Mouse (Mus musculus) induced T-regulatory cell, adult 2 months (primary cell): ENCODE data around the gene Ms4a1.
"Not testable (repeated sequence)": the region's sequence is repeated elsewhere in the genome, so short reads cannot be mapped to it uniquely, and the experiment has no call there.

Experiments used
- DNase-seq: peaks from one replicate; pipeline ENCODE4 v3.0.0-alpha.2; 2012; ENCODE audit warnings: low read depth

Ms4a1 gene

DNA sequence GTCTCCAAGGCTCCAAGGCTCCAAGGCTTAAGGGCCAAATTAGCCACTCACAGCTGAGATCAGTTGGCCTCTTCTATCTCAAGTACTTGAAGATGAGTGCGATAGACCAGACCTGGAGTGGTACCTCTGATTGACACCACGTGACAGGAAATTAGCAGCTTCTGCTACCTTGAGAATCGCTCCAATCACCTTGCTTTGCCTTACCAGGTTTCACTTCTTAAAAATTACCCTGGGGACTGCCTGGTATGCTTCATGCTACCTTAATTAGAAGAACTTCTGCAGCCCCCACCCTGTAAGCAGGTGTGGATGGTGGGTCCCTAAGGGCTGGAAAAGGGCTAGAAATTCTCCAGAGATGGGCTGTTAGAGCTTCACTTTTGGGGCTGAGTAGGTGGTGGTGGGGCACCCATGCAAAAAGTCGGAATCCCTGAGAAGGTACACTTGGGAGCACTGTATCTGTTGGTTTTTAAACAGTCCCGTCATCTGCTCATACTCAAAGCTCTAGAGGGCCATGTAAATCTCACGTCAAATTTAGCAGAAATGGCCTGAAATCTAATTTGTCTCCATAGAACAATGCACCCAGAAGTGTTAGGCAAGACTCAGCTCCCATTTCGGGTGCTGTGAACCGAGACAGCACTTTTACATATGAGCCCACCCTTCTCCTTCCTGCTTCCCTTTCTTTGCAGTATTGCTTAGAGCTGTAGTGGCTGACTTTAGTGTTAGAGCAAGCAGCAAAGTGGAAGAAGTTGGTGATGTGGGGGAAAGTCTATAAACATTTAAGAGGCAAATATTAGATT, at the start of gene Ms4a1:
Gene Ms4a1 (minus strand): TSS at position 190 of the 794 bp plus-strand sequence.
- DNase-seq, result no peak

DNA sequence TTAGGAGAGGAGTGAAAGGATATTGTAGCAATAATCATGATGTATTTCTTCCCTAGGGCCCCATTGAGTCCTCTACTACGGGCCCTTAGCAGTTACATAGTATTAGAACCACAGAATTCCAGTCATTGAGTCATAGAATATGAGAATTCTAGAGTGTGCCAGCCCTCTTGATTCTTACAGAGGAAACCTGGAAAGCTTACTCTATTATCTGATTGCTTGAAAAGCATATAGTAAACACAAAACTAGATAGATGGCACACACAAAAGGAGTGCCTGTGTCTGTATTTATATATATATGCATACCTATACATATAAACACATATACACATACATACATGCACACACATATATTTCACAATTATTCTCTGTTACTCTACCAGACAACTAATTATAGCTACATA, 48.3 kb upstream of the Ms4a1 start, which contains the start of gene Ms4a14:
Gene Ms4a14 (minus strand): TSS at position 101 of the 400 bp plus-strand sequence.
- no peak for DNase-seq

DNA sequence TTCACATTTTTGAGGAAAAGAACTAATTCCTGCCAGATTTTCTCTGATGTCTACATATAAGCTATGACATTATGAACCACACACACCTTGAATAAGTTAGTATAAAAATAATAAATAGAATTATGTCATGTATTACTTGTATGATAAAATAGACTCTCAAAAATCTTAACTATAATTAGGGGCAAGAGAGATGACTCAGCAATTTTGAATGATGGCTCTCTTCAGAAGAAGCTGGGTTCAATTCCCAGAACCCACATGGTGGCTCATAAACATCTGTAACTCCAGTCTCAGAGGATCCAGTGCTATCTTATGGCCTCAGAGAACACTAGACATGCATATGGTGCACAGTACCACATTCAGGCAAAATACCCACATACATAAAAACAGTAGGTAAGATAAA, 42.8 kb upstream of the Ms4a1 start:
- DNase-seq, result no peak

DNA sequence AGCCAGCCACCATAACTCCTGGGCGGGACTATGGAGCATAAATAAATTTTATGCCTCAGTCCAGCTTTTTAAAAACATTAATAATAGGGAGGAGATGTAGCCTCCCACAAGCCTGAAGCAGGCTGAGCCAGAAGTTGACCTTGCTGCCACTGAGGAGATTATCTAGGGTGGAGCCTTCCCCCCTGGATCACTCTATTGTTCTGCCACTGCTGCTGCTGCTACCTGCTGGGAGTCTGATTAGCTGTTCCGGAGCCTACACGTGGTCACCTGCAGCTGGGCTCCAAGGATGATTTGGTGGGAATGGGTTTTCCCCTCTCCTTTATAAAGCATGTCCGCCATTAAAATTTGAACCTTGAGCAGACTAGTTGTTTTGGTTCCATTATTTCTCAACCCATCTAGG, 33.5 kb upstream of the Ms4a1 start:
- not testable (repeated sequence) for DNase-seq

DNA sequence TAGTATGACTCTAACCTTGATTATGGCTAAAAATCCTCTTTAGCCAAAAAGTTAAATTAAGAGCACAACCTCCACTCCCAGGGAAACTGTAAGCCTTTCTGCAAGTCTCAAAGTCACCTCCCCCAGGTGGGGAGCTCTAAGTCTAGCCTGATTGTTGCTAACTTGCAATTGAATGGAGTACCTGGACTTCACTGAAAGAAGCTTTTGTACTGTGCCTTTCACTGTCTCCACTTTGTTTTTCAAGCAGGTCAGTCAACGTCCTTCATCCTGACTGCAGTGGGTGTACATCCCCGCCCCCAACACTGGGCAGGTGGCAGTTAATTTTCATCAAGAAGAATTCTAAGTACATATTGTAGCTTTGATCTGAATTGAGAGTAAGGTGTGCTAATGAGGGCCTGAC, 32.9 kb upstream of the Ms4a1 start:
- DNase-seq, result no peak

DNA sequence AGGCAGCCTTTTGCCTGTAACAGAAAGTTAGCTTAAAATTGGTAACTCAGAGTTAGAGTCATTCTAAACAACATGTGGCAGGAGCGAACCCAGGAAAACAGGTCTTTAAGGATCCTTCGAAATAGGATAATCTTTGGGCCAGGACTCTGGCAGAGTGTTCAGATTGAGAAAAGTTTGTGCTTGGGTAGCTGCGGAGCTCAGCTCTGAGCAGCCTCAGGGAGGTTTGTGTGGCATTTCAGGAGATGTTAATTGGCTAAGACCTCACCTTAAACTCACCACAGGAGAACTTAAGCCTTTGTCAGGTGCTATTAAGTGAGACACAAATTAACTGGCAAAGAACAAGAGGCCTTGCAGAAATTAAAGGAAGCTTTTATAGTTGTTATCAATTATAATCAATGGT, 27.6 kb upstream of the Ms4a1 start:
- not testable (repeated sequence) for DNase-seq

DNA sequence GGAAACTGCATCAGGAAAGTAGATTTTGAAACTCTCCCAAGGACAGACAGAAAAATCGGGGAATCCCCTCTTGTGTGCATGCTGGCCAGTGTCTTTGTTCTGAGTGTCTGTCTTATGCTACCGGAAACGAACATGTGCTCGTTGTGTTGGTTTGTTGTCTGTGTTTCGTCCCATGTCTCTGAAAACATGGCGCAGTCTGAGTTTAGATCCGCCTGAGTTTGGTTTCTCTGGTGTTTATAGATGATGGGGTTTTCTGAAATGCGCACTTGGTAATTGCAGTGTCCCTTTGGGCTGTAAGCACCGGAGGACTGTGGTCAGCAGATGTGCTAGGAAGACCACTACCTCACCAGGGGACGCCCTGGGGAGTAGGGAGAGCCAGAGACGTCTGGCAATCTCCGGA, 26.9 kb upstream of the Ms4a1 start:
- DNase-seq, result peak; percentile 45

DNA sequence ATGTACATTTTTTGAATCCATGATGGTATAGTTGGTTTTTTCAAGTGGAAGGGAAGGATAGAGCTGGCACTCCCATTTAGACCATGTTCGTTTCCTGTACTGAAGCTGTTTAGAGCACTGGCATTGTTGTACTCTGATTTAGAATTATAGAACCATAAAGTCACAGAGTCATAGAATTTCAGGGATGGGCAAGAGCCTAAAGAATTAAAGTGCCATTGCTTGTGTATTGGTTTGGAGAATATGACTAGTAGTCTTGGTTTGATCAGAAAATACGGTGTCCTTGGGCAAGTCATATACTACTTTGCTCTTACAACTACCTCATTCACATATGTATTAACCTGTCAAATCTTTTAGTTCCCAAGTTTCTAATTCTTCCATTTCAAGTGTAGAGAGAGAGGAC, 17.7 kb upstream of the Ms4a1 start, which contains the start of gene Ms4a5:
Gene Ms4a5 (minus strand): TSS at position 101 of the 400 bp plus-strand sequence.
- no peak for DNase-seq

DNA sequence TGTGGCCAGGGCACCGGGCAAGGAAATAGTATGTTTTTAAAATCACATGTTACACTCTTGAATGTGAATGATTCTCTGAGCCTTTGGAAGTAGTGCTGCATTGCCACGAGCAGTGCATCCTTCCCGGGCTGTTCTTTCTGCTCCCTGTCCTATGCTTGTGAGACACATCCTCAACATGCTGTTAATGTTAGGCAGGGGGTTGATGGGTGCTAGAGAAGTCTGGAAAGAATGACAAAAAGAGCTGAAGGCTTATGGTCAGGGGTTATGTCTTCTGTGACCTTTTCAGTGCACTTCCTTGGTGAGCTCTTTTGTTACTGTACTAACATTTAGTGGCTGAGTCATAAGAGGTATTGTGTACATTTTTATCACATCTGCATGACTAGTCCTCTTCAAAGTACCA, 14.2 kb upstream of the Ms4a1 start:
- no peak for DNase-seq

DNA sequence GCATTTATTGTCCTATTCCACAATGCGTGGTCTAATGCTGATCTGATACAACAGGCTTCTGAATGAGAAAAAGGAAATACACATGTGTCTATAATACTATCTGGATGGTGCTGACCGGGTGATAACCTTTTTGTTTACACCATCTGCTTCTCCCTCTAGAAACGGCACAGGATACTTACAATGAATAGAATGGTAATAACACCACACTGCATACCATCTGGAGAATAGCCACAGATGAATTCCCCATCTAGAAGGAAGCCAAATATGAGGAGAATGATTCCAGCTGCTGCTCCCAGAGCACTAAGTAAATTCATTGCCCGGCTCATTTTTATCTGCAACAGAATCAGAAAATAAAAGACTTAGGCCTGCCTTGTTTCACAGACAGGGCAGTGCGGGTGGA, 10.4 kb upstream of the Ms4a1 start:
- no peak for DNase-seq

DNA sequence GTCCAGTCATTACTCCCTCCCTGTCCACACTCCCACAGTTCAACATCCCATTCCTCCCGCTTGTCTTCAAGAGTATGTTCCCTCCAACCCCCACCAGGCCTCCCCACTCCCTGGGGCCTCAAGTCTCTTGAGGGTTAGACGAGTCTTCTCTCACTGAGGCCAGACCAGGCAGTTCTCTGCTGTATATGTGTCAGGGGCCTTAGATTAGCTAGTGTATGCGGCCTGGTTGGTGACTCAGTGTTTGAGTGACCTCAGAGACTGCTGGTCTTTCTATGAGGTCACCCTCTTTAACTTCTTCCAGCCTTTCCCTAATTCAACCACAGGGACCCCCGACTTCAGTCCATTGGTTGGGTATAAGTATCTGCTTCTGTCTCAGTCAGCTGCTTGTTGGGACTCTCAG, 915 bp upstream of the Ms4a1 start:
- DNase-seq, result no peak

DNA sequence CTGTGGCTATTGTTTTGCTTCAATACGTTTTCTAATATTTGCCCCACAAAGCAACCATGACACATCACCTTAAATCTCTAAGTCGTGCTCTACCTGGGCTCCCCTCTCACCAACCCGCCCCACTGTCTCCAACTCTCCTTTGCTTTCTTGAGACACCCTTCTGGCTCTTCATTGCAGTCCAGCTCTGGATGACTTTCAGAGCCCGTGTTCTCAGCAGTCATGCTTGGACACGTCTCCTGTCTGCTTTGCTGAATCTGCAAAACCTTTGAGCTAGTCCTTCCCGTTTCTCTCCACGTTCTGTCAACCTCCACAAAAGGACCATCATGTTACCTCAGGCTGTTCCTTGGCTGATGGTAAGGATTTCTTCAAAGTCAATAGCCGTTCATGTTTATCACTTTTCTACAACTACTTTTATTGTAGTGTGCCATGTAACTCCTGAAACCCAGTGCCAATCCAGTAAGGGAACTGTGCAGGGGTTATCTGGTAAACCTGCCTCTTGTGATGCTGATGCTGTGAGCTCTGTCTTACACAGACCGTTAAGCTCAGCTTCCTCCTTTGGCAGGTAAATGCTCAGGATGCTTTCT, 1.3 kb downstream of the Ms4a1 start:
- DNase-seq, result no peak

DNA sequence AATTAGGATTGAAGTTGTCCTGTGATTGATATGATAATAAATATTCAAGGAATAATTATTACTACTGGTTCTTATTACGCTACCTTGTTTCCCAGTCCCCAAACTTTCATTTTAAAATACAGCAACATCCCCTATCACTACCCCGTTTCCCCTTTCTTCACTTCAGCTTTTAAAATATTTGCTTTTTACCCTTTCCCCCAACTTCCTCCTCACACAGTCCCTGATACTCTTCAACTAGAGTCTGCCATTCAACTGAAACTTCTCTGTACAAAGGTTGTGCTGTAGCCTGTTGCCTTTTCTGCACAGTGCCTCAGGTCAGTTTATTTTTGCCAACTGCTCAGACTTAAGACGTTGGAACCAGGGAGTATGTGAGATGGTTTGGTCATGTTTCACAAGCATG, 2.5 kb downstream of the Ms4a1 start:
- no peak for DNase-seq

DNA sequence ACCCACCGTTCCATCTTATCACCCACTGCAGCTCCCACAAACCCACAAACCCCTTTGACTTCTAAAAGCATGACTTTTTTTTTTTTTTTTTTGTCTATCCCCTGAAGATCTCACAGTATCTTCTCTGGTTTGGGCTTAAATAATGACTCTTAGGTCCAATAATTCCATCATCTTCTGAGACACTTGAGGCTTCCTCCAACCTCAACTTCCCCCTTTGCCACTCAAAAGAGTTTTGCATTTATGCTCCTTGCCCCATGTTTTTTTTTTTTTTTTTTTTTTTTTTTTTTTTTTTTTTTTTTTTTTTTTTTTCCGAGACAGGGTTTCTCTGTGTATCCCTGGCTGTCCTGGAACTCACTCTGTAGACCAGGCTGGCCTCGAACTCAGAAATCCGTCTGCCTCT, 3.1 kb downstream of the Ms4a1 start:
- DNase-seq, result not testable (repeated sequence)

DNA sequence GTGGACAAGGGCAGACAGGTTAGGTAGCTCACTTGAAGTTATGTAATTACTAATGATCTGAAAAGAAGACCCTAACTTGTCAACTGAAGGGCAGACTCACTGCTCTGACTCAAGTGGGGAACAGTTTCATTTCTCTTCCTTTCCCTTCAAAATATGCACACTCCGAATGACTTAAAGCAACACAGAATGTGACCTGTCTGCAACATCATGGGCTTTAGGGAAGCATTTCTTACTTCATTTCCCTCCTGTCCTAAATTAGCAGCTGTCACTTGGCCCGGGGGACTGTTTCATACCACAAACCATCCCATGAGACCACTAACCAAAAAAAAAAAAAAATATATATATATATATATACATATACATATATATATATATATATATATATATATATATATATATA, 4.5 kb downstream of the Ms4a1 start:
- DNase-seq, result no peak

DNA sequence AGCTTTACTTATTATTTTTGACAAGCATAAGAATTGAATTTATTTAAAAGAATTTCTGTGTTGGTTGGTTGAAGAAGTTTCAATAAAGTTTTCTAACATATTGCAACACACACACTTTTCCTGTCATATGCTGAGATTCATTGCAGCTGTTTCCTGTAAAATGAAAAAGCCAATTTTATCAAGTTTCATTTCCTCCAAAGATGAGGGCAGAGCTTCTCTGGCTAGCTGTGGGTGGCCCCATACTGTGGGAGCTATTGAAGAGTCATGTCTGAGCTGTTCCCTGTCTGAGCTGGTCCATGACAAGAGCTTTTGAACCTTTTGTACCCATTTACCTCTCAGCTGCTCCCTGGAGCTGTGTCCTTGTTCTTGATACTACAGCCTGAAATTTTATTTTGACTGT, 21.8 kb downstream of the Ms4a1 start:
- no peak for DNase-seq

DNA sequence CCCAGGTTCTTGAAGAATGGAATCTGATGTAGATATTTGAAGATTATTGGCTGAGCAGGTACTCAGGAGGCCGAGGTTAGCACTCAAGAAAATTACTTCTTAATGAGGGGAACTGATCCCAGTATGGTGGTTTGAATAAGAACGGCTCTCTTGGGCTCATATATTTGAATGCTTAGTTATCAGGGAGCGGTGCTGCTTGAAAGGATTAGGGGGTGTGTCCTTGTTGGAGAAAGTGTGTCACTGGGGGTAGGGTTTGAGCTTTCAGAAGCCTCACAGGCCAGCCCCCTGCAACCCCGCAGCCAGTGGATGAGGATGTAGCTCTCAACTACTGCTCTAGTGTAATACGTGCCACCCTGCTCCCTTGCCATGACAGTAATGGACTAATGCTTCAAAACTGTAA, 23.5 kb downstream of the Ms4a1 start:
- DNase-seq, result no peak

DNA sequence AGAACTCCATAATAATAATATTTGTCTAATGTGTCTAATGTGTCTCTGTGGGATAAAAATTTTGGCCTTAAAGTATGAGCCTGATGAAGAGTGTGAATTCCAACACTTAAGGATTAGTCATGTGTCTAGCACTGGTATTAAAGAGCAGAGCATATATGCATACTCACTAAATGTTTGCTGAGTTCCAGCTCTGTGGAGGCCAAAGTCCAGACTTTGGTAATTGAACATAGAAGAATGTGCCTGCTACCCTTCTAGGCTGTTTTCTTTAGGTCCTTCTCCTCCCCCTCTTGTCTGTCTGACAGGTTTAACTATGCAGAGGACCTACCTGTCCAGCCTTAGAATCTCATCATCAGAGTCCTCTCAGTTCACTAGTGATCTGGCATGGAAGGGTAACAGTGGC, 30.2 kb downstream of the Ms4a1 start:
- no peak for DNase-seq

DNA sequence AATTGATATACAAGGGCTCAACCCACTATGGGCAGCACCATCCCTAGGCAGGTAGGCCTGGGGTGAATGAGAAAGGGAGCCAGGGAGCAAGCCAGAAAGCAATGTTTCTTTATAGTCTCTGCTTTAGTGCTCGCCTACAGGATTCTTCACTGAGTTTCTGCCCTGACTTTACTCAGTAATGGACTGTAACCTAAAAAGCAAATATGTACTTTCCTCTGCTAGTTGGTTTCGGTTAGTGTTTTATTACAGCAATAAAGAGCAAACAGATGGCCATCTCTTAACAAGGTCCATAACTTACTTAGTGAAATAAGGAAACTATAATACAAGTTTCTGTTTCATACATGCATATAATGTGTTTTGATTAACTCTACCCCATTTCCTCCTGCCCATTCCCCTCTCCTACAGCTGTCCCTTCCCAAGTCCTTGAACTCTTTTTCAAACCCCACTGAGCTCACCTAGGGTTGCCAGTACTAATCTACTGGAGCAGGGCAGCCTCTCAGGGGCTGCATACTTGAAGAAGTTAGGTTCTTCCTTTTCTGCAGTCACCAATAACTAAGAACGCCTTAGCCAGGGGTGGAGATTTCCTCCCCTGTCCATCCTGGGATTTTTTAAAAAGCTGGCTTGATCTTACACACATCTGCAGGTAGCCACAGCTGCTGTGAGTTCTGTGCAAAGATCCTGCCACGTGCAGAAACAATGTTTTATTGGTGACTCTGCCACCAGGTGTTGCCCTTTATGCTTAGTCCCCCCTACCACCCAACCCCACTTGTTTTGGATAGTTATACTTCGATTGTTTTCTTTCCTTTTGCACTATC, 30.9 kb downstream of the Ms4a1 start:
- DNase-seq, result no peak

DNA sequence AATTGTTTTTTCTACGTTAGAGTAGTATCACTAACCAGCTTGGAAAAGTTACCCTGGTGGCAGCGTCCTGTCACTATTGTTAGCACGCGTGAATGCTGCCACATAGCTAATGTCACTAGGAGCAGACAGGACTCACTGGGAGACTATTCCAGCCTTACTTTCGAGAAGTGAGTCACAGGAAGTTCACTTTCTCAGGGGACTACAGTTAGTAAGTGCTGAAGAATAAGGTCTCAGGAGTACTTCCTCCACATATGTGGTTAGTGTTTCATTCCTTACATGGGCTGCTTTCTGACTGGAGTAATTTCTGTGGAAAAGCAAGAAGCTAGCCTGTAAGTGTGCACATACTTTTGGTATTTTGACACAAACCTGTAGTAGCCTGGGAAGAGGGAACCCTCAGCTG, 31.8 kb downstream of the Ms4a1 start:
- no peak for DNase-seq

DNA sequence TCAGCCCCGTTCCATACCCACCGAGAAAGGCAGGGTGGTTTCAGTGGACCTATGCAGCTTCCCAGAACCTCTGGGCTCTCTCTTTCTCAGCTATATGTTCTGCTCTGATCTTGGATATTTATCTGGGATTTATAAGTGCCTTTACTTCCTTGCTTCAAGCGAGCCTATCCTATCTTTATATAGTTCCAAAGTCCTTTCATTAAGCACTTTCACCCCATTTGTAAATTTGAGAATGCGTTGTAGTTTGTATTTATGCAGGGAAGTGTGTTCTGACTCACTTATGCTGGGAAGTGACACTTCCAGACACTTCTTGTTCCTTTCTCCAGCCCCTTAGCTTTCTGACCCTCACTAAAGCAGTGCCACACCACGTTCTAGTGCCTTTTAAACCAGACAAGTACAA, 33.7 kb downstream of the Ms4a1 start, which contains the start of gene Ms4a12:
Gene Ms4a12 (minus strand): TSS at position 101 of the 400 bp plus-strand sequence.
- DNase-seq, result no peak
